28 mouse cellular contexts compared by ENCODE assay signal in the genomic region with DNA sequence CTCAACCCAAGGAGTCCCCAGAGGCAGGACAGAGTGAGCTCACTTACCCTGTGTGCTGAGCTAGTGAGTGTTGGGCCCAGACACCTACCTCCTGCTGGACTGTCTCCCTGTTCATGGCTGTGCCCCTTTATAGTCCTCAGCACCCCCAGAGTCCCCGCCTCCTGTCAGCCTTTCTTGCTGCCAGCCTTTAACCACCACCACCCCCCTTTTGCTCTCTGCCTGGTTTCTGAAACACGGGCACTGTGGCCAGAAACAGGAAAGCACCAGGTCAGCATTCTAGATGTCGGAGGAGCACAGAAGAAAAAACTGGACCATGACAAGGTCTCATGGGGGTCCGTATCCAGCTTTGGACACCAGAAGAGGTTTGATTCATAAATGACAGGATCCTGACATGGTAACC. TPM values are rescaled to one million over a fixed set of nuclear protein-coding genes. Genes with fewer than 3 reads are reported as not detected.
DNase-seq lines count a peak whose midpoint lies in the region; ATAC-seq and TF ChIP-seq lines count a peak whose summit lies in the region.
"Had no signal": no experiment of that assay in that cellular context is flagged by ENCODE, and none has a peak within 500 bp of the region (broad histone marks: within the 10 kb centered on the region; RNA-seq: fewer than 3 reads in every experiment).

A gene (minus strand): TSS at position 101 of the 400 bp plus-strand sequence.

- 76% methylated on average over 4 of the region's 4 CpGs for WGBS in heart, embryonic 13.5 days
- WGBS in liver, embryonic 12.5 days (ENCODE audit: insufficient replicate concordance), result 59% methylated on average over 4 of the region's 4 CpGs
- WGBS in thymus, adult 2 months, result 72% methylated on average over 4 of the region's 4 CpGs

- no peak for TF ChIP-seq POLR2A in thymus, adult 2 months (IDR thresholded peaks at IDR 0.05; ENCODE audit: control insufficient read depth, extremely low read depth, insufficient read depth, low read length, poor library complexity)

- H3K36me3 ChIP-seq in heart, embryonic 13.5 days, result no peaks in the 10 kb centered on the region
- no peaks in the 10 kb centered on the region for H3K36me3 ChIP-seq in liver, embryonic 12.5 days
- no peaks in the 10 kb centered on the region for H3K36me3 ChIP-seq in thymus, adult 2 months (ENCODE audit: control insufficient read depth, insufficient read depth, low read length)
- H3K36me3 ChIP-seq: embryonic facial prominence, embryonic 12.5 days; forebrain, embryonic 12.5 days; G1E; heart, embryonic 15.5 days; intestine, embryonic 15.5 days; limb, embryonic 15.5 days; stomach, embryonic 15.5 days had no signal

- intact Hi-C loops in gastrocnemius, postnatal 14 days (cut with DNase I; ENCODE audit: low total_unique reads), result loop anchor here (5.0 to 10.0 kb wide), 2 partner anchors 36 to 164 kb away; a partner anchor contains a TSS

- peaks cover 83% of the 10 kb centered on the region for H3K27me3 ChIP-seq in heart, embryonic 13.5 days (replicated peaks)
- H3K27me3 ChIP-seq in liver, embryonic 12.5 days (replicated peaks), result peaks cover 88% of the 10 kb centered on the region
- no peaks in the 10 kb centered on the region; the same call in 1 of the 2 replicates for H3K27me3 ChIP-seq in thymus, adult 2 months (ENCODE audit: control insufficient read depth, insufficient read depth, low read length)

- H3K4me3 ChIP-seq in heart, embryonic 13.5 days, result 0 out of 2 replicates have a peak within 1 kb of the TSS, but pooled peaks have one; percentile 11
- no peak within 1 kb of the TSS for H3K4me3 ChIP-seq in liver, embryonic 12.5 days
- no peak within 1 kb of the TSS for H3K4me3 ChIP-seq in thymus, adult 2 months (ENCODE audit: control insufficient read depth, insufficient read depth, low read length)
- H3K4me3 ChIP-seq: embryonic facial prominence, embryonic 12.5 days; erythroblast, embryonic 14.5 days; forebrain, embryonic 12.5 days; heart, embryonic 15.5 days; intestine, embryonic 15.5 days; limb, embryonic 15.5 days; megakaryocyte, embryonic 14.5 days; stomach, embryonic 15.5 days had no signal

- H3K9ac ChIP-seq in heart, embryonic 13.5 days, result peak within 1 kb of the TSS; percentile 59; the same call in 1 of the 2 replicates
- H3K9ac ChIP-seq in liver, embryonic 12.5 days, result no peak within 1 kb of the TSS
- H3K9ac ChIP-seq: embryonic facial prominence, embryonic 12.5 days; forebrain, embryonic 12.5 days; heart, embryonic 15.5 days; intestine, embryonic 15.5 days; limb, embryonic 15.5 days; stomach, embryonic 15.5 days had no signal

- no peak for ATAC-seq in heart, embryonic 13.5 days (ENCODE audit: extremely low read depth, insufficient number of reproducible peaks, low FRiP score, low TSS enrichment)
- no peak for ATAC-seq in liver, embryonic 12.5 days
- ATAC-seq: hindbrain, embryonic 16.5 days; intestine, embryonic 15.5 days had no signal

- H3K9me3 ChIP-seq in heart, embryonic 13.5 days, result no peaks in the 10 kb centered on the region
- no peaks in the 10 kb centered on the region for H3K9me3 ChIP-seq in liver, embryonic 12.5 days (replicated peaks)
- H3K9me3 ChIP-seq: embryonic facial prominence, embryonic 12.5 days; forebrain, embryonic 12.5 days; G1E; heart, embryonic 15.5 days; intestine, embryonic 15.5 days; limb, embryonic 15.5 days; megakaryocyte, embryonic 14.5 days; stomach, embryonic 15.5 days had no signal

- TF ChIP-seq CTCF in thymus, adult 2 months (IDR thresholded peaks at IDR 0.05; ENCODE audit: borderline replicate concordance, control insufficient read depth, extremely low read depth, insufficient read depth, low read length, poor library complexity), result no peak

- no peak for DNase-seq in heart, adult 8-10 months (ENCODE audit: low spot score)
- no peak for DNase-seq in liver
- DNase-seq in thymus, adult 2 months, result no peak
- DNase-seq in thymus, postnatal 25 days, result no peak
- no peak for DNase-seq in gastrocnemius, postnatal 14 days
- DNase-seq: adrenal gland, adult 2 months; cerebellum, adult 11 months; cerebellum, adult 9-11 months; gastrocnemius, postnatal 36 days; heart, postnatal 4 days; kidney, adult 9 months; lung, adult 2 months; midbrain, embryonic 14.5 days had no signal

- no peak within 1 kb of the TSS for H3K27ac ChIP-seq in heart, embryonic 13.5 days (replicated peaks)
- H3K27ac ChIP-seq in liver, embryonic 12.5 days, result no peak within 1 kb of the TSS
- H3K27ac ChIP-seq in thymus, adult 2 months (ENCODE audit: control insufficient read depth, insufficient read depth, low read length), result no peak within 1 kb of the TSS
- H3K27ac ChIP-seq: embryonic facial prominence, embryonic 12.5 days; forebrain, embryonic 12.5 days; heart, embryonic 15.5 days; intestine, embryonic 15.5 days; limb, embryonic 15.5 days; stomach, embryonic 15.5 days had no signal

- H3K4me2 ChIP-seq in heart, embryonic 13.5 days, result peak within 1 kb of the TSS; percentile 48
- peak within 1 kb of the TSS; percentile 7; the same call in 1 of the 2 replicates for H3K4me2 ChIP-seq in liver, embryonic 12.5 days
- H3K4me2 ChIP-seq: embryonic facial prominence, embryonic 12.5 days; forebrain, embryonic 12.5 days; intestine, embryonic 15.5 days; limb, embryonic 15.5 days; stomach, embryonic 15.5 days had no signal

- H3K4me1 ChIP-seq in heart, embryonic 13.5 days, result peaks cover 23% of the 10 kb centered on the region
- peaks cover 39% of the 10 kb centered on the region for H3K4me1 ChIP-seq in liver, embryonic 12.5 days
- 0 out of 2 replicates have a peak, but pooled peaks cover 4% of the 10 kb centered on the region for H3K4me1 ChIP-seq in thymus, adult 2 months (replicated peaks; ENCODE audit: control insufficient read depth, insufficient read depth, low read length)

RNA-seq across cellular contexts. Expression of the gene that starts here (rescaled TPM):
- polyA plus RNA-seq in heart, embryonic 13.5 days (2015; fragmentation: Nextera tagmentation; extraction: Ambion mirVana), result not detected in 2 replicates
- total RNA-seq in heart, adult 8-10 months (2022), result not detected
- polyA plus RNA-seq in liver, embryonic 12.5 days (2016; fragmentation: Nextera tagmentation; extraction: Ambion mirVana), result not detected in 2 replicates
- 11.8 TPM in 2 replicates for polyA plus RNA-seq in thymus, adult 2 months (2012; rRNA removed)
- total RNA-seq in gastrocnemius, postnatal 14 days (2021), result not detected
- total RNA-seq: adrenal gland, adult 2 months; G1E; gastrocnemius, postnatal 36 days; heart, postnatal 4 days; left cerebral cortex, postnatal 14 days; neutrophil, adult 5-6 weeks had no signal
- polyA plus RNA-seq: adrenal gland, adult 2 months; cortical plate, adult 2 months; embryonic facial prominence, embryonic 12.5 days; erythroblast, embryonic 14.5 days; forebrain, embryonic 12.5 days; heart, embryonic 15.5 days; hindbrain, embryonic 16.5 days; limb, embryonic 15.5 days; midbrain, embryonic 14.5 days had no signal

Comparison
In these comparisons a context has a peak if more than half of its experiments do, and no peak if none do; other contexts are left out.
1. RNA of the gene that starts here (polyA plus RNA-seq): 11.8 TPM in thymus, adult 2 months; not detected in heart, embryonic 13.5 days and not detected in liver, embryonic 12.5 days; every median in the first group is over 10 times any median in the second.